ENCODE assay signal across 17 mouse cellular contexts in genomic region chr8:87467906-87468305, GRCm38 (mm10). TPM values are rescaled to one million over a fixed set of nuclear protein-coding genes. Genes with fewer than 3 reads are reported as not detected.
DNase-seq lines count a peak whose midpoint lies in the region; ATAC-seq and TF ChIP-seq lines count a peak whose summit lies in the region.
"Had no signal": no experiment of that assay in that cellular context is flagged by ENCODE, and none has a peak within 500 bp of the region (broad histone marks: within the 10 kb centered on the region; RNA-seq: fewer than 3 reads in every experiment).

No protein-coding gene starts in this region.

- no peaks in the 10 kb centered on the region for H3K36me3 ChIP-seq in midbrain, embryonic 12.5 days
- H3K36me3 ChIP-seq in midbrain, postnatal 0 days (ENCODE audit: insufficient read depth, low read length): no peaks in the 10 kb centered on the region
- H3K36me3 ChIP-seq in hindbrain, embryonic 13.5 days: no peaks in the 10 kb centered on the region
- no peaks in the 10 kb centered on the region for H3K36me3 ChIP-seq in neural tube, embryonic 14.5 days (ENCODE audit: control insufficient read depth, insufficient read depth, low read length)
- H3K36me3 ChIP-seq: embryonic facial prominence, embryonic 12.5 days; heart, embryonic 10.5 days; liver, embryonic 12.5 days had no signal

- ATAC-seq in midbrain, embryonic 12.5 days (ENCODE audit: low FRiP score, low read depth): no peak
- no peak for ATAC-seq in midbrain, postnatal 0 days (ENCODE audit: low FRiP score)
- no peak for ATAC-seq in hindbrain, embryonic 13.5 days (ENCODE audit: low FRiP score)
- no peak for ATAC-seq in neural tube, embryonic 14.5 days (ENCODE audit: low read depth)
- ATAC-seq: liver, embryonic 12.5 days had no signal

- DNase-seq in cerebellum, adult 11-12 months: peak; percentile 51
- DNase-seq in cerebellum, postnatal 4 days (ENCODE audit: low spot score in 2 of 2): no peak
- no peak for DNase-seq in midbrain, postnatal 0 days (ENCODE audit: low spot score)
- DNase-seq in urinary bladder, postnatal 14 days (ENCODE audit: low spot score): no peak
- DNase-seq in heart, postnatal 14 days: no peak
- DNase-seq: gastrocnemius, postnatal 25 days; heart, postnatal 4 days; kidney, adult 2 months; kidney, postnatal 36 days; thymus, adult 2 months had no signal

- H3K4me3 ChIP-seq in midbrain, embryonic 12.5 days: no peak overlapping the region
- no peak overlapping the region for H3K4me3 ChIP-seq in midbrain, postnatal 0 days (ENCODE audit: low read depth, low read length)
- H3K4me3 ChIP-seq in hindbrain, embryonic 13.5 days: no peak overlapping the region
- H3K4me3 ChIP-seq in neural tube, embryonic 14.5 days (ENCODE audit: low read depth, low read length): peak overlapping the region; percentile 65; the same call in 1 of the 2 replicates
- H3K4me3 ChIP-seq: liver, embryonic 12.5 days had no signal

- no peak overlapping the region for H3K9ac ChIP-seq in midbrain, embryonic 12.5 days (replicated peaks)
- H3K9ac ChIP-seq in midbrain, postnatal 0 days (replicated peaks; ENCODE audit: low read length, poor library complexity, severe bottlenecking): no peak overlapping the region
- H3K9ac ChIP-seq in hindbrain, embryonic 13.5 days: peak overlapping the region; percentile 24; the same call in 1 of the 2 replicates
- H3K9ac ChIP-seq in neural tube, embryonic 14.5 days (replicated peaks; ENCODE audit: low read depth, low read length): no peak overlapping the region
- H3K9ac ChIP-seq: embryonic facial prominence, embryonic 12.5 days; liver, embryonic 12.5 days had no signal

- H3K9me3 ChIP-seq in midbrain, embryonic 12.5 days: no peaks in the 10 kb centered on the region
- no peaks in the 10 kb centered on the region for H3K9me3 ChIP-seq in midbrain, postnatal 0 days (ENCODE audit: low read length)
- H3K9me3 ChIP-seq in hindbrain, embryonic 13.5 days: no peaks in the 10 kb centered on the region
- H3K9me3 ChIP-seq in neural tube, embryonic 14.5 days (ENCODE audit: control insufficient read depth, low read length): no peaks in the 10 kb centered on the region
- H3K9me3 ChIP-seq: embryonic facial prominence, embryonic 12.5 days; heart, embryonic 10.5 days; liver, embryonic 12.5 days had no signal

- peaks cover 82% of the 10 kb centered on the region for H3K27me3 ChIP-seq in midbrain, embryonic 12.5 days
- H3K27me3 ChIP-seq in midbrain, postnatal 0 days (ENCODE audit: insufficient read depth, low read length): peaks cover 59% of the 10 kb centered on the region
- H3K27me3 ChIP-seq in hindbrain, embryonic 13.5 days: peaks cover 85% of the 10 kb centered on the region
- H3K27me3 ChIP-seq in neural tube, embryonic 14.5 days (ENCODE audit: control insufficient read depth, insufficient read depth, low read length): peaks cover 20% of the 10 kb centered on the region

- TF ChIP-seq CTCF in midbrain, postnatal 0 days (IDR thresholded peaks at IDR 0.05): no peak

- H3K27ac ChIP-seq in midbrain, embryonic 12.5 days (replicated peaks): no peak overlapping the region
- H3K27ac ChIP-seq in midbrain, postnatal 0 days (ENCODE audit: low read depth, low read length): no peak overlapping the region
- 0 out of 2 replicates have a peak overlapping the region, but pooled peaks have one; percentile 8 for H3K27ac ChIP-seq in hindbrain, embryonic 13.5 days
- no peak overlapping the region for H3K27ac ChIP-seq in neural tube, embryonic 14.5 days (ENCODE audit: low read depth, low read length)
- H3K27ac ChIP-seq: embryonic facial prominence, embryonic 12.5 days; heart, embryonic 10.5 days; liver, embryonic 12.5 days had no signal

- 0 out of 2 replicates have a peak overlapping the region, but pooled peaks have one; percentile 7 for H3K4me2 ChIP-seq in midbrain, embryonic 12.5 days (replicated peaks)
- no peak overlapping the region for H3K4me2 ChIP-seq in midbrain, postnatal 0 days (ENCODE audit: low read depth, low read length, poor library complexity, severe bottlenecking)
- peak overlapping the region; percentile 90 for H3K4me2 ChIP-seq in hindbrain, embryonic 13.5 days
- peak overlapping the region; percentile 90; the same call in 1 of the 2 replicates for H3K4me2 ChIP-seq in neural tube, embryonic 14.5 days (ENCODE audit: low read depth, low read length)
- H3K4me2 ChIP-seq: liver, embryonic 12.5 days had no signal

- intact Hi-C loops in heart, postnatal 14 days (cut with DNase I): no loop called here

- H3K4me1 ChIP-seq in midbrain, embryonic 12.5 days: peaks cover 36% of the 10 kb centered on the region
- H3K4me1 ChIP-seq in midbrain, postnatal 0 days (ENCODE audit: insufficient read depth, low read length): peaks cover 11% of the 10 kb centered on the region
- peaks cover 49% of the 10 kb centered on the region for H3K4me1 ChIP-seq in hindbrain, embryonic 13.5 days (replicated peaks)
- peaks cover 20% of the 10 kb centered on the region for H3K4me1 ChIP-seq in neural tube, embryonic 14.5 days (ENCODE audit: control insufficient read depth, insufficient read depth, low read length)

- WGBS in midbrain, embryonic 12.5 days: 21% methylated on average over 3 of the region's 3 CpGs
- WGBS in midbrain, postnatal 0 days: 49% methylated on average over 3 of the region's 3 CpGs
- WGBS in hindbrain, embryonic 13.5 days: 29% methylated on average over 3 of the region's 3 CpGs
- 16% methylated on average over 3 of the region's 3 CpGs for WGBS in neural tube, embryonic 14.5 days

RNA-seq across cellular contexts. Expression of gene Cbln1, which starts 4.5 kb away (rescaled TPM):
- 9.9 and 10.6 TPM in 2 replicates for polyA plus RNA-seq in midbrain, embryonic 12.5 days (2016; fragmentation: Nextera tagmentation; extraction: Ambion mirVana)
- 48.2 and 77.3 TPM in 2 replicates for total RNA-seq in midbrain, postnatal 0 days (2014; rRNA removed)
- 17.3 and 24.0 TPM in 2 replicates for polyA plus RNA-seq in midbrain, postnatal 0 days (2015; fragmentation: Nextera tagmentation; extraction: Ambion mirVana)
- polyA plus RNA-seq in hindbrain, embryonic 13.5 days (2015; fragmentation: Nextera tagmentation; extraction: Ambion mirVana): 35.3 and 39.3 TPM in 2 replicates
- 32.8 and 36.6 TPM in 2 replicates for polyA plus RNA-seq in neural tube, embryonic 14.5 days (2014; fragmentation: Nextera tagmentation; extraction: Ambion mirVana)
- under 1 TPM; 0.29 to 0.37 TPM for total RNA-seq in heart, postnatal 14 days (2021)
- polyA plus RNA-seq: liver, embryonic 12.5 days; lung, embryonic 16.5 days had no signal
